Mouse (Mus musculus): Measurements from ENCODE around the gene Krt20.

- TF ChIP-seq CTCF (IDR thresholded peaks at IDR 0.05; ENCODE audit: insufficient read depth, low read length) = no peak
- TF ChIP-seq POLR2A (IDR thresholded peaks at IDR 0.05; ENCODE audit: borderline replicate concordance, extremely low read depth, low read depth, low read length) = no peak
Measured at GRCm38 (mm10) chr11:99472405-99472804, 34.5 kb upstream of the Krt20 start.
